Mouse (Mus musculus): ENCODE data around the gene Actl7a.

GRCm38 (mm10) chr4:56717932-56718331, 25.3 kb upstream of the Actl7a start:
- no peak for TF ChIP-seq CTCF (IDR thresholded peaks at IDR 0.05; ENCODE audit: low read depth)
- no peak for TF ChIP-seq EP300 (optimal IDR thresholded peaks at IDR 0.05)
